Mouse (Mus musculus) heart, adult 2 months (tissue): ENCODE measurements at regions not wholly inside any gene's neighbourhood (a gene's known extent, or its start where the extent isn't known, plus 50 kb on each side); places are given as distances from the start of the nearest gene placed in this dataset.

Source experiments
- CTCF ChIP-seq: fragments of 200-600 bp; IDR thresholded peaks from 2 replicates; pipeline ENCODE4 v1.8.1; 2022; ENCODE audit warnings: antibody characterized with exemption, mild to moderate bottlenecking, moderate library complexity
- EP300 ChIP-seq: fragments of 200-500 bp; IDR thresholded peaks from 2 replicates; pipeline ENCODE4 v1.6.1; 2011; ENCODE audit warnings: low read depth, low read length, control low read depth; ENCODE audit not compliant: insufficient read depth
- POLR2A ChIP-seq: fragments of 200-500 bp; IDR thresholded peaks from 2 replicates; pipeline ENCODE4 v1.6.1; 2011; ENCODE audit warnings: mild to moderate bottlenecking, low read depth, low read length, control low read depth; ENCODE audit not compliant: insufficient read depth

DNA sequence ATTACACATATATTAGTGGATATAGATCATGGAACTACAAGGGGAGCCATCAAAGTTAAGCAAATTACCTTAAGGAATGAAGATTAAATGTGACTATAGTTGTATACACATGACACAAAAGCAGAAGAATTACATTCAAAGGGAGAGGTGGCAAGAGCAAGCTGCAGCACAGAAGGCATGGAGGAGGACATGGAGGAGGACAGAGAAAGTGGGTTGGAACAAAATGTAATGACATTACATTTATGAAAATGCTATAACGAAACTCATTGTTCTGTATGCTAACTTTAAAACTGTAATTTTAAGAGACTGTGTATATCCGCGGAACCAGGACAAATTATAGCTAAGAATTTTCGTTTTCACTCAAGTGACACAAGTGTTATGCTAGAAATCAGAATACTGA is 117.9 kb upstream of the Gm11232 start:
- no peak for TF ChIP-seq CTCF
- TF ChIP-seq POLR2A: no peak
- no peak for TF ChIP-seq EP300
